Mouse (Mus musculus): ENCODE measurements at regions not wholly inside any gene's neighbourhood (a gene's known extent, or its start where the extent isn't known, plus 50 kb on each side); places are given as distances from the start of the nearest gene placed in this dataset.

DNA sequence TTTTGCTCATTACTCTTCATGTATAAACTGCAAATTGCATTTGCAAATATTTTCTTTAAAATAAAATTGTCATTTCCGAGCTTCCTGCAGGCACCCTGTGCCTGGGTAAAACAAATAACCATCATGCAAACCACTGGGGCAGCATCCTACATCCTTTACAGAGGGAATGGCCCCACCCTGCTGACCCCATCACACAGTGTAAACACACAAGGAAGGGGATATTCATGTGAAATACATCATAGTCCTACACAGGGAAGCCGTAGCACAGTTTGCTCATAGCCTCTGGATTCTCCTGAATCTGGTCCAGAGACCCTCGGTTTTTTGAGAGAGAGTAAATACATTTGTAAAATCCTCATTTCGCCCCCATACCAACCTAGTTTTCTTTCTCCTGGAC, 138.2 kb downstream of the Dhx15 start:
- no peak for TF ChIP-seq CTCF (IDR thresholded peaks at IDR 0.05; ENCODE audit: extremely low read depth, insufficient read depth, insufficient read length, insufficient replicate concordance)
- no peak for TF ChIP-seq POLR2A (IDR thresholded peaks at IDR 0.05; ENCODE audit: low read depth, low read length)
